Mouse (Mus musculus) cortical plate, adult 2 months (tissue): ENCODE data around the gene Ccdc51. TPM values are rescaled to one million over a fixed set of nuclear protein-coding genes. Genes with fewer than 3 reads are reported as not detected.

Experiments used
- H3K27ac ChIP-seq: fragments of 200-500 bp; 2 replicates; pipeline ENCODE4 v1.5.1; 2012; ENCODE audit warnings: low read length, control low read depth, inconsistent platforms; ENCODE audit not compliant: insufficient read depth
- H3K4me1 ChIP-seq: fragments of 200-500 bp; 2 replicates; pipeline ENCODE4 v1.6.1; 2011; ENCODE audit warnings: low read length; ENCODE audit not compliant: control insufficient read depth, insufficient read depth
- H3K4me3 ChIP-seq: fragments of 200-500 bp; 2 replicates; pipeline ENCODE4 v1.5.1; 2011; ENCODE audit warnings: mild to moderate bottlenecking, low read length, control low read depth; ENCODE audit not compliant: insufficient read depth
- CTCF ChIP-seq: fragments of 200-500 bp; IDR thresholded peaks from 2 replicates; pipeline ENCODE4 v1.5.1; 2011; ENCODE audit warnings: mild to moderate bottlenecking, control low read depth, low read length; ENCODE audit not compliant: insufficient read depth; ENCODE audit errors: extremely low read depth
- POLR2A ChIP-seq: fragments of 200-500 bp; IDR thresholded peaks from 2 replicates; pipeline ENCODE4 v1.6.1; 2011; ENCODE audit warnings: mild to moderate bottlenecking, low read length, control low read depth; ENCODE audit not compliant: insufficient read depth; ENCODE audit errors: extremely low read depth
- polyA plus RNA-seq: library from polyadenylated mRNA; depleted of rRNA; stranded (reverse); fragments of >200 nt; gene quantifications from 2 replicates; pipeline ENCODE4 v1.2.3, GENCODE M21; 2012

The Ccdc51 gene
- polyA plus RNA-seq, 1 experiment, result 6.2 TPM

DNA sequence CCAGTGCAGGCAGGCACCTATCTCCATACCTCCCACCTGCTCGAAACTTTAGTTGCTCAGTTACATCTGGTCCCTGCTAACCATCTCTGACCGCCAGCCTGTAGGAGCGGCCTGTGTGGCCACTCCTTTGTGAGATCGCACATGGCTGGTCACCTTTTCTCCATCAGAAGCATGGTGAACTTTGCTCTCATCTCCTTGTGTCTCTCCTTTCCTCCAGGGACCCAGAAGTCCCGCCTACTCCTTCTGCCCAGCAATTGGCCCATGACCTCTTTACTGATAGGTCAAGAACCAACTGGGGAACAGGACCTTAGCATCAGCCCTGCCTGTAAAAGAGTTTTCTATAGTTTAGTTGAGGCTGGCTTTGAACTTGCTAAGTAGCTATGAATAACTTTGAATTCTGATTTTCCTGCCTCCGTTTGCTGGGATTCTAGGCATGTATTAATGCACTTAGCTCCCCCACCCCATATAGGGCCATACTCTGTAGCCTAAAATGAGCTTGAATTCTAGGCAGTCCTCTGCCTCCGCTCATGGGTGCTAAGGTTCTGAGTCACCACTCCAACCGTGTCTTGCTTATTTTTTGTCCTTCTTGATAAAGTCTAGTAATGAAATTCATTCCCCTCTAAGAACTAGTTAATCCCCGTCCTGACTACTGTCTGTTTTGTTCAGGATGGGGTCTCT lies 32.2 kb upstream of the Ccdc51 start:
- Histone ChIP-seq H3K4me1 (no peaks in the 10 kb centered on the region), H3K4me3 (no peak overlapping the region), H3K27ac (no peak overlapping the region)
- no peak for TF ChIP-seq POLR2A
- TF ChIP-seq CTCF, result no peak

DNA sequence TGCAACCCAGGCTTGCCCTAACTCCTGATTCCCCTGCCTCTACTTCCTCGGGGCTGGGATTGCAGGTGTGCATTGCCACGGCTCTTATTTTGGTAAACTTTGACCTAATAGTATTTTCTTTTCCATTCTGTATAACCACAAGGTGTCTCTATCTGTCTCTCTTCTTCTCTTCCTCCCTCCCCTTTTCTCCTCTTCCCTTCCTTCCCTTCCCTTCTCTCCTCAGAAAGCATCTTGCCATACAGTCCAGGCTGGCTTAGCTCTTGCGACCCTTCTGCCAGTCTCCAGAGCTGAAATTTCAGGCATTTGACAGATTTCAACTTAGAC lies 31.7 kb upstream of the Ccdc51 start:
- no peak overlapping the region for H3K4me3 ChIP-seq
- H3K4me1 ChIP-seq, result peaks cover 3% of the 10 kb centered on the region
- TF ChIP-seq POLR2A (no peak), CTCF (no peak)
- H3K27ac ChIP-seq, result no peak overlapping the region

DNA sequence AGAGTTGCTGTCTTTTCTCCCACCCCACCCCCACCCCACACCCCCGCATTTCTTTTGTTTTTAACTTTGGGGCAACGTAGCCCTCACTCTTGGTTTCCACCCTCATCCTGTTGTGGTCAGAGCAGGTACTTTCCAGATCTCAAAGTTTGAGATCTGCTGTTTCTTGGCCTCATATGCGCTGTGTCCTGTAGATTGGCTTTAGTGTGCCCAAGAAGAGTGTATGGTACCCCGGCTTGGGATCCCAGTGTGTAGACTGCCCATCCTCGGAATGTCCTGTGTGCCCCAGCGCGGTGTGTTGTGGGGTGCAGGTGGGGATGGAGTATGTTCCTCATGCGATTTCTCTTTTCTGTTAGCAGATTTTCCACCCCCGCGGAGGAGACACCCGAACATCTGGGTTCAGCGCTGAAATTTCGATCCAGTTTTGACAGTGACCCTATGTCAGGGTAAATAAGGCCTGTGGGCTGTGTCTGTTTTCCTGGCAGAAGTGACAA lies 31.2 kb upstream of the Ccdc51 start:
- Histone ChIP-seq H3K4me3 (no peak overlapping the region), H3K27ac (no peak overlapping the region), H3K4me1 (peaks cover 3% of the 10 kb centered on the region)
- no peak for TF ChIP-seq CTCF
- no peak for TF ChIP-seq POLR2A

DNA sequence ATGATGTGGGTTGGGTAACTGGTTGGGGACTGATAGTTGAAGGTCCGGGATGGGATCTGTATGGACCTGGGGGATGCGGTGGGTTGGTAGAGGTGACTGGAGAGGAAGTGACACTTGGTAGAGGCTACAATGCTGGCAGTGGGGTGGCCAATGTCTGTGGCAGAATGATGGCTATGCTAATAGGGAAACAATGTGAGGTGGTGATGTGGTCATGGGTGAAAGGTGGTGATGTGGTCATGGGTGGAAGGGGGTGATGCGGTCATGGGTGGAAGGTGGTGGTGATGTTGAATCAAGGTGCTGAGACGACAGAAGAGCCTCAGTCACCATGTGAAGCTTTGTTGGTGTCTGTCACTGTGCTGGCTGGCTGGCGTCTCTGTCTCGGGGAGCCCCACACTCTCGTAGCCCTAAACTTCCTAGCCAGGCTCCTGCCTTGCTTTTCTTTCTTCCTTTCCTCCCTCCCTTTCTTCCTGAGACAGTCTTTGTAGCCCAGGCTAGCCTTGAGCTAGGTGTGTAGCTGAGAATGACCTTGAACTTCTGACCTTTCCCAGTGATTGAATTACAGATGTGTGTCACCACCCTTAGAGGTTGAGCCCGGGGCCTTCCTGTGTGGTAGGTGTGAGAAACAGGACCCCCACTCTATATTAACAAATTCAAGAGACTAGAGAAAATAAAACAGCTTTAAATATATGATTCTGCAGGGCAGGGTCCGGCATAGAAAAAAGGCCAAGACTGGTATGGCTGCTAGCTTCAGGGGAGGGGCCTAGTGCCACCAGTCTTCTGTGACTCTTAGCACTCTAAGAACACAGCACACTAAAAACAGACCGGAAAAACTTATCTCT lies 30.4 kb upstream of the Ccdc51 start:
- peaks cover 3% of the 10 kb centered on the region for H3K4me1 ChIP-seq
- no peak overlapping the region for H3K27ac ChIP-seq
- TF ChIP-seq CTCF, result no peak
- no peak for TF ChIP-seq POLR2A
- no peak overlapping the region for H3K4me3 ChIP-seq

DNA sequence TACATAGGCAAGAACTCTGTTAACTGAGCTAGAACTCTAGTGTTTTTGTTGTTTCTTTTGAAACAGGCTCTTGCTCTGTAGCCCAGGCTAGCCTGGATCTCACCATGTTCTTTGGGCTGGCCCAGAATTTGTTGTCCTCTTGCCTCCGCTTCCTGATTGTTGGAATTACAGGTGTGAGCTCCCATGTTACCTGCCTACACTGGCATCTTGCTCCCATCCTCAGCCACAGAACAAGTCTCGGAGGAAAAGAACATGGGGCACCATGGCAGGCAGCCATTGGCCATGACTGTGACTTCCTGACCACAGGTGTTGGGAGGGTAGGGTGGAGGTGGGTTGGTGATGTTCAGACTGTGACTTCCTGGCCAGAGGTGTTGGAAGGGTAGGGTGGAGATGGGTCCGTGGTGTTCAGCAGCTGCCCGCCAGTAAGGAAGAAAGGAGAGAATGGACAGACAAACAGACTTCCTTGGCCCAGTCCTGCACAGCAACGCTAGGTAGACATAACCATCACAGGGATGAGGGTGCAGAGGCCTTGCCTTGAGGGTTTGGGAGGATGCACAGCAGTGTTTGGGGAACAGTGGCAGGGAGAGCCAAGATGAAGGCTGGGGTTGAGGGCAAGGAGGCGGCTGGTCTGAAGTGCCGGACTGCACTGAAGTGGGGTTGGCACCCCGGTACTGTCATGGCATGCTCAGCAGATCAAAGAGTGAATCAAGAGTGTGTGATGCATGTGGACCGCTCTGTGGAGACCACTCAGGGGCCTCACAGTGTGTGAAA lies 29.6 kb upstream of the Ccdc51 start:
- no peak overlapping the region for H3K4me3 ChIP-seq
- H3K27ac ChIP-seq, result no peak overlapping the region
- TF ChIP-seq POLR2A, result no peak
- no peak for TF ChIP-seq CTCF
- H3K4me1 ChIP-seq, result peaks cover 3% of the 10 kb centered on the region

DNA sequence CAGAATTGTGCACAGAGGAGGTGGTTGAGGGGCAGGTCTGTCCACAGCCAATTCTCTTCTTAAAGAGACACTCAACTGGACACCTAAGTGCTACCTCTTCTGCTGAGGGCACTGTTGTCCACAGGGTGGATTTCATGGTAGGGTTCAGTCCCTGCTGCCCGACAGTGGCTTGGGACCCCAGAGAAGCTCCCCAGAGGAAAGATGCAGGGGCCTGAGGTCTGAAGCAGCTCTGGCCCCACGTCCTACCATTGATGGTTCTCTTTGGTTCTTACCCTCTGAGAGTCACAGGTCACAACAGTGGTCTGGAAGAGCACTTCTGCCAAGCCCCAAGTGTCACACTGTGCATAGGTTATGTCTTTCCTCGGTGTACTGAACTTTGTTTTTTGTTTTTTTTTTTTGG lies 28.9 kb upstream of the Ccdc51 start:
- TF ChIP-seq POLR2A, result no peak
- no peak for TF ChIP-seq CTCF
- Histone ChIP-seq H3K4me3 (no peak overlapping the region), H3K4me1 (peaks cover 3% of the 10 kb centered on the region), H3K27ac (no peak overlapping the region)

DNA sequence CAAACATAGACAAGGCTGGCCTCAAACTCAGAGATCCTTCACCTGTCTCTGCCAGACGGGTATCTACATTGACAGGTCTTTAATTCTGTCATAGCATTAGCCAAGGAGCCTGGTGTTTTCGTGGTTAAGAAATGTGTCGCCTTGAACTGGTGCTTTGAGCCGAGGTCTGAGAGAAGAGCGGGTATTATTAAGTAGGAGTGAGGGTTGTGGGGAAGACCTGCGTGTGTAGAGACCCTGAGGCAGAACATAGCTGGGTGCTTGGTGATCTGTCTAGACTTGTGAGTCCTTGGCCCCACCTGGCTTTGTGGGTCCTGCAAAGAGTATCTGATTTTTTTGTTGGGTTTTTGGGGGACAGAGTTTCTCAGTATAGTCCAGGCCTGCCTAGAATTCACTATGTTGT lies 28.4 kb upstream of the Ccdc51 start:
- H3K27ac ChIP-seq, result no peak overlapping the region
- peaks cover 5% of the 10 kb centered on the region for H3K4me1 ChIP-seq
- no peak overlapping the region for H3K4me3 ChIP-seq
- TF ChIP-seq CTCF (no peak), POLR2A (no peak)

DNA sequence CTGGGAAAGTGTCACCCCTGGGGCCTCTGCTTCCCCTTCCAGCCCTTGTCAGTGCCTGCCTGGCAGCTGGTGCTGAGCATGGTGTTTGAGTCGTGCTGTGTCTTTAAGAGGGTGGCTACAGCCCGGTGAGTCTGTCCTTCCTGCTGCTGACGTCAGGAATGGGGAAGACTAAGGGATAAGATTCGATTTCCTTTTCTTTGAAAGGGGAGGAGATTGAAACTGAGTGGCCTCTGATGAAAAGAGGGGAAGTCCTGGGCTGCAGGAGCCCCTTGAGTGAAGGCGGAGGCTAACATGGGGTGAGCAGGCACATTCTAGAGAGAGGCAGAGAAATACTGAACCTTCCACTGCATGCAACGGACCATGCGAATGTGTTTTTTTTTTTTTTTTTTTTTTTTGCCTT lies 27.6 kb upstream of the Ccdc51 start:
- TF ChIP-seq CTCF (no peak), POLR2A (peak; percentile 87)
- Histone ChIP-seq H3K27ac (peak overlapping the region; percentile 26), H3K4me1 (peaks cover 7% of the 10 kb centered on the region), H3K4me3 (peak overlapping the region; percentile 47)

DNA sequence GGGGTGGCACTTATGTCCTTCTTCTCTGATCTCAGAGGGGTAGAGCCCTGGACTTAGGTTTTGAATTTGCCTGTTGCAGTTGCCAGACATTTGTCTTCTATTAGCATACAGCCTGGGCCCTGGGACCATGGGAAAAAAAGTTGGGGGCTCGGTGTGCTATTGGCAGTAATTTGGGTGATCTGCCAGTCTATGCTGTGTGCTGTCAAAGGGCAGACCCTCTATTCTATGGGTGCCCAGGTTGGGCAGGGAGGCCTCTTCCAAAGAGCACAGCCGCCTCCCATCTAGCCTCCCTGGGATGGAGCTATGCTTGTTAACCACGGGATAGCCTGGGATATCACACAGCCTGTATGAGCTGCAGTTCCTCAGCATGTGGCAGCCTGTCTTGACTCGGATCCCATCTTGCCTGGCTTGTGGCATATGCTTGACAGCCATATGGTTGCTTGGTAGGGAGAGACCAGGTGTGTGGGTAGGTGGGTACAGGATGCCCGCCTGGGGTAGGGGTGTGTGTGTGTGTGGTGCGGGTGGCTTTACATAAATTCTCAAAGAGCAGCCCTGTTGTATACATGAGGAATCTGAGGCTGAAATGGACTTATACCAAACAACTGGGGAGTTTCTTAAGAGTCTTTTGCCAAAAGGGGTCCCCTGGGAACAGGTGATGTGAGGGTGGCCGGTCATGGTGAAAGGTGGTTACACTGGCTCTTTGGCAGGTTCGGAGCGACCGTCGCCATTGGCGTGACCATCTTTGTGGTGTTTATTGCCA lies 26.8 kb upstream of the Ccdc51 start:
- H3K4me1 ChIP-seq, result peaks cover 7% of the 10 kb centered on the region
- peak overlapping the region; percentile 26; the same call in 1 of the 2 replicates for H3K27ac ChIP-seq
- TF ChIP-seq CTCF (no peak), POLR2A (no peak)
- H3K4me3 ChIP-seq, result peak overlapping the region; percentile 47

DNA sequence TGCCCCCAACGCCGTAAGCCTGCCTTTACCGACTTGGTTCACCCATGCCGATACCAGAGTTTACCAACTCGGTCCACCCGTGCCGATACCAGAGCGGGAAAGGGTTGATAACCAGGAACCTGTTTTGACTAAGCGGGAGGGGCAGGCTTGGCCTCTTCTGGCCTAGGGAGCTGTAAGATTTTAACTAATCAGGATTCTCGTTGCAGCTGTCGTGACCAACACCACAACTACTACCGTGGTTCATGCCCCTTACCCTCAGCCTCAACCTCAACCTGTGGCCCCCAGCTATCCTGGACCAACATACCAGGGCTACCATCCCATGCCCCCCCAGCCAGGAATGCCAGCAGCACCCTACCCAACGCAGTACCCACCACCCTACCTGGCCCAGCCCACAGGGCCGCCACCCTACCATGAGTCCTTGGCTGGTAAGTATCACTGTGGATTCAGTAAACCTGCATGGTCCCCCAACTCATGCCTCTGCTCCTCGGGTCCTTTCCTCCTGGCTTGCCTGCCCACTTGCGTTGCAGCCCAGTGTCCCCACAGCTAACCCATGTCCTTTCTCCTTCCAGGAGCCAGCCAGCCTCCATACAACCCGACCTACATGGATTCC lies 26.1 kb upstream of the Ccdc51 start:
- no peak overlapping the region; the same call in 1 of the 2 replicates for H3K4me3 ChIP-seq
- no peak for TF ChIP-seq CTCF
- no peak for TF ChIP-seq POLR2A

More for the DNA sequence above, 26.1 kb upstream of the Ccdc51 start:
- peaks cover 7% of the 10 kb centered on the region for H3K4me1 ChIP-seq
- no peak overlapping the region for H3K27ac ChIP-seq
